Mouse (Mus musculus) G1E (cell line): Measurements from ENCODE around the gene Tspan31. TPM values are rescaled to one million over a fixed set of nuclear protein-coding genes. Genes with fewer than 3 reads are reported as not detected.

Source experiments
- ATAC-seq: 2 replicates; pipeline ENCODE4 v1.8.0; 2016; ENCODE audit warnings: mild to moderate bottlenecking; ENCODE audit not compliant: insufficient number of reproducible peaks, poor library complexity, low FRiP score, severe bottlenecking; ENCODE audit errors: extremely low read depth
- DNase-seq: peaks from one replicate; pipeline ENCODE4 v3.0.0; 2012; ENCODE audit warnings: low spot score
- H3K27me3 ChIP-seq: 2 replicates; pipeline ENCODE4 v1.6.1; 2012; ENCODE audit warnings: mild to moderate bottlenecking, low read length, inconsistent platforms; ENCODE audit not compliant: insufficient read depth
- H3K36me3 ChIP-seq: replicated peaks from 2 replicates; pipeline ENCODE3; 2012; ENCODE audit warnings: mild to moderate bottlenecking, inconsistent platforms
- H3K4me1 ChIP-seq: 2 replicates; pipeline ENCODE4 v1.6.1; 2012; ENCODE audit warnings: low read depth, low read length, inconsistent platforms, mixed read lengths; ENCODE audit not compliant: insufficient read depth
- H3K4me3 ChIP-seq: 2 replicates; pipeline ENCODE4 v1.5.1; 2012; ENCODE audit warnings: low read depth, mild to moderate bottlenecking, inconsistent platforms, low read length, moderate library complexity, mixed read lengths
- H3K9me3 ChIP-seq: replicated peaks from 2 replicates; pipeline ENCODE4 v1.6.1; 2012; ENCODE audit warnings: inconsistent platforms
- CTCF ChIP-seq: IDR thresholded peaks from 2 replicates; pipeline ENCODE4 v1.5.1; 2012; ENCODE audit warnings: low read depth, low read length, inconsistent platforms, mixed read lengths
- GATA1 ChIP-seq: IDR thresholded peaks from 2 replicates; pipeline ENCODE4 v1.6.1; 2012; ENCODE audit warnings: borderline replicate concordance, low read length, inconsistent platforms, mixed read lengths
- GATA2 ChIP-seq: IDR thresholded peaks from 2 replicates; pipeline ENCODE4 v1.6.1; 2012; ENCODE audit warnings: low read depth, low read length, inconsistent platforms, borderline replicate concordance
- POLR2AphosphoS5 ChIP-seq: IDR thresholded peaks from 2 replicates; pipeline ENCODE4 v1.6.1; 2012; ENCODE audit warnings: low read depth, low read length, inconsistent platforms; ENCODE audit not compliant: insufficient replicate concordance
- TAL1 ChIP-seq: conservative IDR thresholded peaks from 2 replicates; pipeline ENCODE4 v1.6.1; 2012; ENCODE audit warnings: low read depth, low read length, inconsistent platforms, mixed read lengths
- polyA plus RNA-seq: library from polyadenylated mRNA; stranded (reverse); fragments of >175 nt; gene quantifications from 2 replicates; pipeline ENCODE4 v1.2.3, GENCODE M21; 2012
- total RNA-seq, 2 experiments: library from RNA; stranded (forward) in 1 of 2; stranded (reverse) in 1 of 2; fragments of 200-1000 nt in 1 of 2; fragments of >200 nt in 1 of 2; fragmentation: Nextera tagmentation in 1 of 2; gene quantifications; 2 replicates each; pipeline ENCODE4 v1.2.3; 2014 to 2017

The Tspan31 gene
- total and polyA plus RNA-seq, 3 experiments = 41.8 to 186 (median 73.6) TPM

DNA sequence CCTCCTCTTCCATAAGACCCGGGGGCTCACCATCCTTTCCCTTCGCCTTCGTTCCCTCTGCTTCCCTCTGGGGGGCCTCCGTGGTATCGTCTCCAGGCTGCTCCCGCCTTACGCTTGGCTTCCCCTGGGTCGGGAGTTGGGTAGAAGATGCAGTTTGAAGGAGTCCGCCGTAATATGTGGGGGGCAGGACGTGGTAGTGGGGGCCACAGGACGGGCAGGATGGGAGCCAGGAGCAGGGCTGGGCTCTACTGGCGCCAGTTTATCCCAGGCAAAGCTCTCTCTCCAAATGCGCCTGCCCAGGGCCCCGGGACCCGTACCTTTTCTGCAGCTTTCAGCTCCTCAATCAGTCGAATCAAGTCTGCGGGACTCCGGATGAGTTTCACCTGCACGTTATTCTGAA lies 28.4 kb upstream of the Tspan31 start:
- peaks cover 30% of the 10 kb centered on the region for H3K4me1 ChIP-seq
- DNase-seq (no peak), ATAC-seq (no peak)
- no peak overlapping the region for H3K4me3 ChIP-seq
- peaks cover 96% of the 10 kb centered on the region for H3K36me3 ChIP-seq
- TF ChIP-seq CTCF (no peak), POLR2AphosphoS5 (no peak), GATA1 (no peak), TAL1 (no peak)
- H3K9me3 ChIP-seq = no peaks in the 10 kb centered on the region
- H3K27me3 ChIP-seq = no peaks in the 10 kb centered on the region

DNA sequence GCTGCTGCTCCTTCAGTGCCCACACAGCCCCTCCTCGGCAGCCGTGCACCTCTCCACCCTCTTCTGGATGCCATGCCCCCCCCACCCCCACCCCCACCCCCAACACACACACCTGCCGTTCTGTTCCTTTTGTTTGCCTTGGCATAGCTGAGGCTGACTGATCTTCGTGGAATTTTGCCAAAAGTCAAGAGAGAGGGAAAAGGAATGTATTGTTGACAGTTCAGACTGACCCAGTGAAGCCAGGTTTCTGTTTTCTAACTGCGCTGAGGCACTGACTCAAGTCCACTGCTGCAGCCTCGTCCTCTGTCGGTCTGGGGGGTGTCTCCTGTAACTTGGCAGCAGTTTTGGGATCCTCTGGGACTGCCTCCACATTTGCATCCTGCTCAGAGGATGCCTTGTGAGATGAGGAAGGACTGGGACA lies 24.3 kb upstream of the Tspan31 start:
- Histone ChIP-seq H3K4me1 (peaks cover 26% of the 10 kb centered on the region), H3K27me3 (peaks cover 28% of the 10 kb centered on the region), H3K9me3 (peaks cover 5% of the 10 kb centered on the region), H3K36me3 (peaks cover 63% of the 10 kb centered on the region), H3K4me3 (no peak overlapping the region)
- no peak for DNase-seq
- no peak for TF ChIP-seq POLR2AphosphoS5
- no peak for TF ChIP-seq GATA2
- no peak for TF ChIP-seq GATA1
- TF ChIP-seq CTCF = no peak
- TF ChIP-seq TAL1 = no peak
- no peak for ATAC-seq

DNA sequence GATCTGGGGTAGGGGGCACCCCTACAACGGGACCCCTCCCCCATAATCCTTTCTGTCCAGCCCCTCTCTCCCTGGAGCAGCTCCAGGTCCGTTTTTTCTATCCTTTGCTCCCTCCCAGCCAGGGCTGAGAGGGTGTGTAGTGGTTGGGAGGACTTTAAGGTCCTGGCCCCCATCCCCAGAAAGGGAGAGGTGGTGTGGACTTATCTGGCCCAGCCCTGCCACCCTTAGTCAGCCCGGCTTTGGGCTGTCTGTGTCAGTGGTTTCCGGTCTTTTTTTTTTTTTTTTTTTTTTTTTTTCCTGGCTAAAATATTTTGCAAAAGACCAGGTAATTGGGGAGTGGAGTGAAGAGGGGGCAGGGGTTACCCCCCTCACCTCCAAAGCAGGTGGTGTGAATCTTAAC lies 22.7 kb upstream of the Tspan31 start:
- H3K4me3 ChIP-seq = no peak overlapping the region
- ATAC-seq = no peak
- peaks cover 5% of the 10 kb centered on the region for H3K9me3 ChIP-seq
- TF ChIP-seq CTCF (no peak), GATA2 (no peak), GATA1 (no peak), TAL1 (no peak)
- DNase-seq = no peak
- H3K4me1 ChIP-seq = peaks cover 19% of the 10 kb centered on the region
- H3K36me3 ChIP-seq = peaks cover 46% of the 10 kb centered on the region
- peaks cover 40% of the 10 kb centered on the region for H3K27me3 ChIP-seq

DNA sequence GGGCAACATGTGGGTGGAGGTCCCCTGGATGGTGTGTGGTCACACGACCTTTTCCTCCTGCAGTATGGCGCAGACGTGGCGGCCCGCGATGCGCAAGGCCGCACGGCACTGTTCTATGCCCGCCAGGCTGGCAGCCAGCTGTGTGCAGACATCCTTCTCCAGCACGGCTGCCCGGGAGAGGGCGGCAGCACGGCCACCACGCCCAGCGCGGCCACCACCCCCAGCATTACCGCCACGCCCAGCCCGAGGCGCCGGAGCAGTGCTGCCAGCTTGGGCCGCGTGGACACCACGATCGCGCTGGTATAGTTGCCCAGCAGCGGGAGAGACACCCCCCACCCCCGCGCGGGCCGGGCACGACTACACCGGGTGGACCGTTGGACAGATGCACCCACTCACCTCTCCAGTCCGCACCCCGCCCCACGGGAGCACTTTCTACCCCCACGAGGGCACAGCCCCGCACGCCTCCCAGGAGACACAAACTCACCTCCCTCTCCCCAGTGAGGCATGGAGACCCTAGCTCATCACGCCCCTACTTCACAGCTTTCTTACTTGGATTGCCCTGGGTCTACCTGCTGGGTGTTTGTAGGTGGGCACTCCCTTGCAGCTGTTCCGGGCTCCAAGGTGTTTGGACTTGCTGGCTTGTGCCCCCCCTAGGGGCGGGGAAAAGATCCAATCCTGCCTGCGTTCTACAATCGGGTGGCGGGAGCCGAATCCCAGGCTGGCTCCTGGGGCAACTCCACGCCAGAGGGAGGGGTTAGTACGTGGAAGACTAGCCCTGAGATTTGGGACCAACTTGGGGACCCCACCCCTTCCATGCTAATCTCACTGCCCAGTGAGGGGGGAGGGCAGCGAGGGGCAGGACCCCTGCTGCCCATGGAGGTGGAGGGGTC lies 21.7 kb upstream of the Tspan31 start:
- peaks cover 36% of the 10 kb centered on the region for H3K36me3 ChIP-seq

DNA sequence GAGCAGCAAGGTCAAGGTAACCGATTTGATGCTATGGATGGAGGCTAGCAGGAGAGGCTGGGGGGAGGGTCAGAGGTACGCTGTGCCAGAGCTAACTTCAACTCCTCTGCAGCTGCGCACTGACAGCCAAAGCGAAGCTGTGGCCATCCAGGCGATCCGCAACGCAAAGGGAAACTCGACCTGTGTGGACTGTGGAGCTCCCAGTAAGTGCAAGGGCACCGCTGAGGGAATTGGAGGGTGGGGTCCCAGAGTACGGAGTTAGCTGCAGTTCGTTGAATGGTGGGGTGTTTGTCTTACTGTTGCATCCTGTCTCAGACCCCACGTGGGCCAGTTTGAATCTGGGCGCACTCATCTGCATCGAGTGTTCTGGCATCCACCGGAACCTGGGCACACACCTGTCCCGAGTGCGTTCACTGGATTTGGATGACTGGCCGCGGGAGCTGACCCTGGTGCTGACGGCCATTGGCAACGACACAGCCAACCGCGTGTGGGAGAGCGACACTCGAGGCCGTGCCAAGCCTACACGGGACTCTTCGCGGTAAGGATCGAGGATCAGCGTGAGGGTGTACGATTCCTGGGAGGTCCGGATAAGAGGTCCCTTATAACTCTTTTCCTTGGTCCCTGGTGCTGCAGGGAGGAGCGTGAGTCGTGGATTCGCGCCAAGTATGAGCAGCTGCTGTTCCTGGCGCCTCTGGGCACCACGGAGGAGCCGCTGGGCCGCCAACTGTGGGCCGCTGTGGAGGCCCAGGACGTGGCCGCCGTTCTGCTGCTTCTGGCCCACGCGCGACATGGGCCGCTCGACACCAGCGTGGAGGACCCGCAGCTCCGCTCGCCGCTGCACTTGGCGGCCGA lies 20.7 kb upstream of the Tspan31 start:
- H3K4me1 ChIP-seq = peaks cover 19% of the 10 kb centered on the region
- H3K9me3 ChIP-seq = peaks cover 7% of the 10 kb centered on the region
- ATAC-seq (no peak), DNase-seq (no peak)
- H3K36me3 ChIP-seq = peaks cover 27% of the 10 kb centered on the region
- H3K27me3 ChIP-seq = peaks cover 50% of the 10 kb centered on the region
- no peak for TF ChIP-seq GATA1
- TF ChIP-seq GATA2 = no peak
- H3K4me3 ChIP-seq = peak overlapping the region; percentile 59; the same call in 1 of the 2 replicates

More for the DNA sequence above, 21.7 kb upstream of the Tspan31 start:
- Histone ChIP-seq H3K27me3 (peaks cover 47% of the 10 kb centered on the region), H3K9me3 (peaks cover 5% of the 10 kb centered on the region), H3K4me3 (peak overlapping the region; percentile 59), H3K4me1 (peaks cover 19% of the 10 kb centered on the region)
- DNase-seq (no peak), ATAC-seq (no peak)
- no peak for TF ChIP-seq TAL1

DNA sequence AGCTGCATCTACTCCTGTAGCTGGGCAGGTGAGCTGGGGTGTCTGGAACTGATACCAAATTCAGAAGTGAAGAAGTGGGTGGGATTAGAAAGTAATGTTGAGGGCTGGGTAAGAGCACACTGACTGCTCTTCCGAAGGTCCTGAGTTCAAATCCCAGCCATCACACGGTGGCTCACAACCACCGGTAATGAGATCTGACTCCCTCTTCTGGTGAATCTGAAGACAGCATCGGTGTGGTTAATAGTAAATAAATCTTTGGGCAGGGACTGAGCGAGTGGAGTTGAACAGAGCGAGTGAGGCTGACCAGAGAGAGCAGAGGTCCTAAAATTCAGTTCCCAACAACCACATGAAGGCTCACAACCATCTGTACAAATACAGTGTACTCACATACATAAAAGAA lies 15.6 kb upstream of the Tspan31 start:
- Histone ChIP-seq H3K4me3 (no peak overlapping the region), H3K27me3 (peaks cover 79% of the 10 kb centered on the region), H3K9me3 (peaks cover 2% of the 10 kb centered on the region; the same call in 1 of the 2 replicates), H3K36me3 (no peaks in the 10 kb centered on the region), H3K4me1 (peaks cover 4% of the 10 kb centered on the region)
- no peak for ATAC-seq
- TF ChIP-seq CTCF (no peak), GATA2 (no peak), POLR2AphosphoS5 (no peak), TAL1 (no peak), GATA1 (no peak)
- DNase-seq = no peak
